Mouse (Mus musculus) kidney, embryonic 16.5 days (tissue): ENCODE results near the gene Hsf4. TPM values are rescaled to one million over a fixed set of nuclear protein-coding genes. Genes with fewer than 3 reads are reported as not detected.
"Not testable (repeated sequence)": the region's sequence is repeated elsewhere in the genome, so short reads cannot be mapped to it uniquely, and the experiment has no call there.

Experiments
- ATAC-seq: fragments of 200-750 bp; cut with Nextera tagmentation; 2 replicates; pipeline ENCODE4 v1.8.0; 2017; ENCODE audit warnings: moderate TSS enrichment; ENCODE audit not compliant: low FRiP score, low TSS enrichment
- H3K27ac ChIP-seq: fragments of 300-500 bp; sonication (generic); 2 replicates; pipeline ENCODE4 v1.5.1; 2014; ENCODE audit warnings: low read length
- H3K27me3 ChIP-seq: fragments of 300-500 bp; sonication (generic); 2 replicates; pipeline ENCODE4 v1.6.1; 2014; ENCODE audit warnings: low read length, control low read depth, mixed read lengths; ENCODE audit not compliant: insufficient read depth
- H3K36me3 ChIP-seq: fragments of 300-500 bp; sonication (generic); 2 replicates; pipeline ENCODE4 v1.6.1; 2014; ENCODE audit warnings: low read length, control low read depth, mixed read lengths; ENCODE audit not compliant: insufficient read depth
- H3K4me1 ChIP-seq: fragments of 300-500 bp; sonication (generic); 2 replicates; pipeline ENCODE4 v1.6.1; 2014; ENCODE audit warnings: low read length, control low read depth, mixed read lengths; ENCODE audit not compliant: insufficient read depth
- H3K4me2 ChIP-seq: fragments of 300-500 bp; sonication (generic); replicated peaks from 2 replicates; pipeline ENCODE4 v1.6.1; 2014; ENCODE audit warnings: low read depth, low read length
- H3K4me3 ChIP-seq: fragments of 300-500 bp; sonication (generic); 2 replicates; pipeline ENCODE4 v1.5.1; 2014; ENCODE audit warnings: mild to moderate bottlenecking, low read length
- H3K9ac ChIP-seq: fragments of 300-500 bp; sonication (generic); replicated peaks from 2 replicates; pipeline ENCODE4 v1.6.1; 2014; ENCODE audit warnings: low read length
- H3K9me3 ChIP-seq: fragments of 300-500 bp; sonication (generic); 2 replicates; pipeline ENCODE4 v1.6.1; 2016; ENCODE audit warnings: low read length, control low read depth
- WGBS: fragments of 180-500 bp; shearing (Covaris S2); extraction: QIAGEN DNeasy Blood & Tissue Kit; methylation state at CpG from one replicate; pipeline ENCODE4 v1.1.7; 2014; 5-methylcytosine and 5-hydroxymethylcytosine counted together
- polyA plus RNA-seq: library from polyadenylated mRNA; unstranded; fragments of >200 nt; fragmentation: Nextera tagmentation; extraction: Ambion mirVana; gene quantifications from 2 replicates; pipeline ENCODE4 v1.2.1, GENCODE M21; 2015

The Hsf4 gene
- polyA plus RNA-seq, 1 experiment from 2014 or later, result 0.16 TPM

- Histone ChIP-seq H3K27me3 (peaks cover 11% of the 10 kb centered on the region), H3K4me1 (peaks cover 20% of the 10 kb centered on the region)
- not testable (repeated sequence) for ATAC-seq, H3K27ac ChIP-seq, H3K4me2 ChIP-seq, H3K9ac ChIP-seq, H3K4me3 ChIP-seq, H3K36me3 ChIP-seq, H3K9me3 ChIP-seq
- WGBS, result 78% methylated on average over 8 of the region's 8 CpGs
Observed at GRCm38 (mm10) chr8:105291364-105291763, 21.8 kb downstream of the Hsf4 start.

DNA sequence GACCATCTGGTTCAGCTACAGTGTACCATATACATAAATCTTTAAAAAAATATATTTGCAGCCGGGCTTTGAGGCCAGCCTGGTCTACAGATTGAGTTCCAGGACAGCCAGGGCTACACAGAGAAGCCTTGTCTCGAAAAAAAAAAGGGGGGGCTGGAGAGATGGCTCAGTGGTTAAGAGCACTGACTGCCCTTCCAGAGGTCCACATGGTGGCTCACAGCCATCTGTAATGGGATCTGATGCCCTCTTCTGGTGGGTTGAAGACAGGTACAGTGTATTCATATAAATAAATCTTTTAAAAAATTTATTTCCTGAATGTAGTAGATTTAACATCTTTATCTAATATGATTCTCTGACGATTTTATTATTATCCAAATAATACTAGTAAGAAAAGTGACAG is 22.2 kb downstream of the Hsf4 start:
- WGBS, result 73% methylated on average over 3 of the region's 3 CpGs
- H3K27ac ChIP-seq, H3K4me2 ChIP-seq, H3K9ac ChIP-seq, ATAC-seq, H3K9me3 ChIP-seq, H3K4me3 ChIP-seq, H3K36me3 ChIP-seq: not testable (repeated sequence)
- peaks cover 23% of the 10 kb centered on the region for H3K4me1 ChIP-seq
- H3K27me3 ChIP-seq, result peaks cover 11% of the 10 kb centered on the region

- H3K4me3 ChIP-seq, result no peak overlapping the region
- ATAC-seq, result no peak
- H3K27ac ChIP-seq, result no peak overlapping the region
- peaks cover 27% of the 10 kb centered on the region for H3K4me1 ChIP-seq
- H3K9ac ChIP-seq, result no peak overlapping the region
- no peaks in the 10 kb centered on the region for H3K36me3 ChIP-seq
- 90% methylated on average over 7 of the region's 7 CpGs for WGBS
- no peaks in the 10 kb centered on the region for H3K9me3 ChIP-seq
- no peak overlapping the region for H3K4me2 ChIP-seq
- H3K27me3 ChIP-seq, result peaks cover 11% of the 10 kb centered on the region
Observed at GRCm38 (mm10) chr8:105292471-105292870, 22.9 kb downstream of the Hsf4 start.

- 68% methylated on average over 19 of the region's 19 CpGs for WGBS
- H3K27ac ChIP-seq, result no peak overlapping the region
- H3K4me3 ChIP-seq, result no peak overlapping the region
- no peaks in the 10 kb centered on the region for H3K36me3 ChIP-seq
- no peak for ATAC-seq
- no peaks in the 10 kb centered on the region for H3K9me3 ChIP-seq
- H3K4me2 ChIP-seq, result no peak overlapping the region
- H3K9ac ChIP-seq, result no peak overlapping the region
- H3K27me3 ChIP-seq, result peaks cover 11% of the 10 kb centered on the region
- H3K4me1 ChIP-seq, result peaks cover 30% of the 10 kb centered on the region
Observed at GRCm38 (mm10) chr8:105293405-105293804, 23.8 kb downstream of the Hsf4 start.

GRCm38 (mm10) chr8:105294776-105295175 is 25.2 kb downstream of the Hsf4 start:
- H3K9ac ChIP-seq, result peak overlapping the region; percentile 24; the same call in 1 of the 2 replicates
- peaks cover 11% of the 10 kb centered on the region for H3K27me3 ChIP-seq
- H3K4me3 ChIP-seq, result peak overlapping the region; percentile 35
- no peaks in the 10 kb centered on the region for H3K9me3 ChIP-seq
- H3K4me2 ChIP-seq, result peak overlapping the region; percentile 45
- H3K36me3 ChIP-seq, result peaks cover 5% of the 10 kb centered on the region; the same call in 1 of the 2 replicates
- ATAC-seq, result no peak
- H3K4me1 ChIP-seq, result peaks cover 30% of the 10 kb centered on the region
- 70% methylated on average over 9 of the region's 9 CpGs for WGBS
- no peak overlapping the region for H3K27ac ChIP-seq

DNA sequence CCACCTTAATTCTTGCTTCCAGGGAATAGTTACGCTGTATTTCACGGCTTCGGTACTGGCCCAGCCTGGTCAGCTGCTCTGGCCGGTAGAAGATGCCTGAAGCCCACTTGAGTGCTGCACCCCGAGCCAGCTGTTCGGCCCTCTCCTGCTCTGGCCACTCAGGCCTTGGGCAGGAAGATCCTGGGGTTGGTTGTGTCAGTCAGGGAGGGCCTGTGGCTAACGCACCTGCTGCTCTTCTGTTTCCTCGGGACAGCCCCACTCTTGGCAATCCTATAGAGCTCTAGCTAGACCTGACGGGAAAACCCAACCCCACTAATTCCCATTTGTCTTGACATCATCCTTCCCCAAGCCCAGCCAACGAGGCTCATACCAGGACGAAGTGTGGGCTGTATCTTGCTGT is 25.7 kb downstream of the Hsf4 start:
- peak overlapping the region; percentile 66 for H3K27ac ChIP-seq
- 69% methylated on average over 11 of the region's 11 CpGs for WGBS
- H3K9ac ChIP-seq, result peak overlapping the region; percentile 24; the same call in 1 of the 2 replicates

GRCm38 (mm10) chr8:105295895-105296573 is 26.4 kb downstream of the Hsf4 start, which contains the start of gene Exoc3l:
Gene Exoc3l (minus strand): TSS chr8:105296101.
- Histone ChIP-seq H3K4me3 (peak within 1 kb of the TSS; percentile 97), H3K27me3 (no peaks in the 10 kb centered on the region), H3K9me3 (no peaks in the 10 kb centered on the region), H3K4me1 (peaks cover 19% of the 10 kb centered on the region), H3K4me2 (peak within 1 kb of the TSS; percentile 97), H3K9ac (peak within 1 kb of the TSS; percentile 24; the same call in 1 of the 2 replicates), H3K27ac (peak within 1 kb of the TSS; percentile 66), H3K36me3 (peaks cover 18% of the 10 kb centered on the region)
- no peak for ATAC-seq
- WGBS, result 56% methylated on average over 11 of the region's 11 CpGs

More for the DNA sequence above, 25.7 kb downstream of the Hsf4 start:
- H3K4me3 ChIP-seq, result peak overlapping the region; percentile 35
- peaks cover 6% of the 10 kb centered on the region for H3K27me3 ChIP-seq
- peaks cover 10% of the 10 kb centered on the region for H3K36me3 ChIP-seq
- no peak for ATAC-seq
- H3K4me2 ChIP-seq, result peak overlapping the region; percentile 45
- H3K4me1 ChIP-seq, result peaks cover 25% of the 10 kb centered on the region
- no peaks in the 10 kb centered on the region for H3K9me3 ChIP-seq

DNA sequence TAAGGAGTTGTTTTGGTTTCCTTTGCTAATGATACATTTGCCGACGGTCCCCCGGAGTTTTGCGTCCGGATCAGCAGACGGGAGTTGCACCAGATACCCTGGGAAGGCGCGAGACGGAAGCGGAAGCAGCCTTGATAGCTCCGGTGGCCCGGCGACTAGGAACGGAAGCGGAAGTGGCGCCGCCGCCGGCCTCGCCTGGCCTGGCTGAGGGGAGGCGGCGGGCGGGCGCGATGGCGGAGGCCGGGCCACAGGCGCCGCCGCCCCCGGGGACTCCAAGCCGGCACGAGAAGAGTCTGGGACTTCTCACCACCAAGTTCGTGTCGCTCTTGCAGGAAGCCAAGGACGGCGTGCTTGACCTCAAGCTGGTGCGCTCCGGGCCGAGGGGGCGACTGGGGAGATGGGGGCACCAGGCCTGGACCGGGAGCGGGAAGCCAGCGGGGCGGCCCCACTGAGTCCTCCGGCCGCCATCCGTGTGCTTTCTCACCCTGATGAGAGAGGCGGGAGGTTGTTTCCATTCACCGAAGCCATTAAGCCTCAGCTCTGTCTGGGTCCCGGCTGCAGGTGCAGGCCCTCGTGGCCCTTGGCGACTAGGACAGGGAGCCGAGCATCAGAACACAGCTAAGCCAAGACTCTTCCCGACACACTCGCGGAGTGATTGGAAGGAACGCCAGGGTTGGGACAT is 28.1 kb downstream of the Hsf4 start, which contains the start of gene E2f4:
TSS of gene E2f4 (plus strand) at position 153 of the 682 bp plus-strand sequence.
- Histone ChIP-seq H3K36me3 (peaks cover 34% of the 10 kb centered on the region), H3K9ac (peak within 1 kb of the TSS; percentile 88), H3K9me3 (no peaks in the 10 kb centered on the region), H3K27ac (peak within 1 kb of the TSS; percentile 66), H3K4me1 (peaks cover 19% of the 10 kb centered on the region), H3K4me3 (peak within 1 kb of the TSS; percentile 97), H3K4me2 (peak within 1 kb of the TSS; percentile 97), H3K27me3 (no peaks in the 10 kb centered on the region)
- WGBS, result under 1% methylated on average over 55 of the region's 58 CpGs
- ATAC-seq, result peak; percentile 89

- WGBS, result 52% methylated on average over 18 of the region's 18 CpGs
- Histone ChIP-seq H3K27me3 (no peaks in the 10 kb centered on the region), H3K36me3 (peaks cover 41% of the 10 kb centered on the region)
Observed at GRCm38 (mm10) chr8:105298351-105299252, 29.0 kb downstream of the Hsf4 start.

More at GRCm38 (mm10) chr8:105298351-105299252, 29.0 kb downstream of the Hsf4 start:
- Histone ChIP-seq H3K4me1 (peaks cover 19% of the 10 kb centered on the region), H3K4me3 (peak overlapping the region; percentile 97), H3K9me3 (no peaks in the 10 kb centered on the region), H3K4me2 (peak overlapping the region; percentile 97), H3K9ac (peak overlapping the region; percentile 88), H3K27ac (no peak overlapping the region; the same call in 1 of the 2 replicates)
- no peak for ATAC-seq
